Mouse (Mus musculus): ENCODE measurements at regions not wholly inside any gene's neighbourhood (a gene's known extent, or its start where the extent isn't known, plus 50 kb on each side); places are given as distances from the start of the nearest gene placed in this dataset.
"Not testable (repeated sequence)": the region's sequence is repeated elsewhere in the genome, so short reads cannot be mapped to it uniquely, and the experiment has no call there.

- no peaks in the 10 kb centered on the region for H3K27me3 ChIP-seq
- no peak overlapping the region for H3K27ac ChIP-seq (replicated peaks)
- peaks cover 2% of the 10 kb centered on the region; the same call in 1 of the 2 replicates for H3K4me1 ChIP-seq (replicated peaks)
- H3K9me3 ChIP-seq: no peaks in the 10 kb centered on the region
- H3K4me2 ChIP-seq: no peak overlapping the region
- H3K9ac ChIP-seq: no peak overlapping the region
- 79% methylated on average over 6 of the region's 6 CpGs for WGBS
- H3K36me3 ChIP-seq: no peaks in the 10 kb centered on the region
- no peak overlapping the region for H3K4me3 ChIP-seq
- no peak for ATAC-seq (ENCODE audit: low read depth)
These were observed 249.8 kb upstream of the Pbx1 start for GRCm38 (mm10) chr1:168681685-168682491.

GRCm38 (mm10) chr1:168680674-168681073 is 248.6 kb upstream of the Pbx1 start:
- Histone ChIP-seq H3K4me1 (replicated peaks) (peaks cover 14% of the 10 kb centered on the region; the same call in 1 of the 2 replicates), H3K4me3 (no peak overlapping the region), H3K27me3 (no peaks in the 10 kb centered on the region), H3K9ac (no peak overlapping the region), H3K27ac (replicated peaks) (no peak overlapping the region), H3K9me3 (no peaks in the 10 kb centered on the region), H3K4me2 (no peak overlapping the region), H3K36me3 (no peaks in the 10 kb centered on the region)
- ATAC-seq (ENCODE audit: low read depth): no peak
- 83% methylated on average over 3 of the region's 3 CpGs for WGBS

GRCm38 (mm10) chr1:168676418-168677413 is 244.6 kb upstream of the Pbx1 start:
- H3K27me3 ChIP-seq: no peaks in the 10 kb centered on the region
- H3K4me3 ChIP-seq: peak overlapping the region; percentile 28
- H3K9me3 ChIP-seq: no peaks in the 10 kb centered on the region
- WGBS: 32% methylated on average over 29 of the region's 29 CpGs
- peak overlapping the region; percentile 67 for H3K27ac ChIP-seq (replicated peaks)
- H3K36me3 ChIP-seq: no peaks in the 10 kb centered on the region
- peaks cover 18% of the 10 kb centered on the region; the same call in 1 of the 2 replicates for H3K4me1 ChIP-seq (replicated peaks)
- peak; percentile 87 for ATAC-seq (ENCODE audit: low read depth)
- H3K4me2 ChIP-seq: peak overlapping the region; percentile 58
- H3K9ac ChIP-seq: peak overlapping the region; percentile 55

- no peak; the same call in 1 of the 2 replicates for ATAC-seq (ENCODE audit: low read depth)
- WGBS: 73% methylated on average over 10 of the region's 10 CpGs
- no peaks in the 10 kb centered on the region for H3K36me3 ChIP-seq
- H3K4me1 ChIP-seq (replicated peaks): peaks cover 18% of the 10 kb centered on the region; the same call in 1 of the 2 replicates
- no peak overlapping the region for H3K4me3 ChIP-seq
- H3K9me3 ChIP-seq: no peaks in the 10 kb centered on the region
- no peak overlapping the region for H3K4me2 ChIP-seq
- no peak overlapping the region for H3K27ac ChIP-seq (replicated peaks)
- H3K9ac ChIP-seq: no peak overlapping the region
- no peaks in the 10 kb centered on the region for H3K27me3 ChIP-seq
These were observed 243.7 kb upstream of the Pbx1 start for GRCm38 (mm10) chr1:168675741-168676140.

GRCm38 (mm10) chr1:168662755-168663284 is 230.8 kb upstream of the Pbx1 start:
- Histone ChIP-seq H3K36me3 (no peaks in the 10 kb centered on the region), H3K9me3 (no peaks in the 10 kb centered on the region), H3K9ac (no peak overlapping the region), H3K4me1 (replicated peaks) (peaks cover 22% of the 10 kb centered on the region), H3K4me3 (no peak overlapping the region), H3K27ac (replicated peaks) (peak overlapping the region; percentile 55), H3K27me3 (no peaks in the 10 kb centered on the region), H3K4me2 (peak overlapping the region; percentile 31)
- peak; percentile 87 for ATAC-seq (ENCODE audit: low read depth)
- WGBS: 22% methylated on average over 11 of the region's 11 CpGs

GRCm38 (mm10) chr1:168660956-168661355 is 228.9 kb upstream of the Pbx1 start:
- ATAC-seq (ENCODE audit: low read depth): no peak
- WGBS: 68% methylated on average over 7 of the region's 7 CpGs
- no peak overlapping the region for H3K9ac ChIP-seq

GRCm38 (mm10) chr1:168659578-168659977 is 227.5 kb upstream of the Pbx1 start:
- Histone ChIP-seq H3K4me3 (no peak overlapping the region), H3K36me3 (no peaks in the 10 kb centered on the region), H3K27ac (replicated peaks) (no peak overlapping the region), H3K9me3 (no peaks in the 10 kb centered on the region), H3K4me1 (replicated peaks) (peaks cover 22% of the 10 kb centered on the region), H3K9ac (no peak overlapping the region), H3K4me2 (no peak overlapping the region), H3K27me3 (no peaks in the 10 kb centered on the region)
- no peak for ATAC-seq (ENCODE audit: low read depth)
- WGBS: 88% methylated on average over 5 of the region's 5 CpGs

More at GRCm38 (mm10) chr1:168660956-168661355, 228.9 kb upstream of the Pbx1 start:
- no peak overlapping the region for H3K4me3 ChIP-seq
- H3K27ac ChIP-seq (replicated peaks): no peak overlapping the region
- H3K27me3 ChIP-seq: no peaks in the 10 kb centered on the region
- H3K4me2 ChIP-seq: no peak overlapping the region
- no peaks in the 10 kb centered on the region for H3K36me3 ChIP-seq
- peaks cover 22% of the 10 kb centered on the region for H3K4me1 ChIP-seq (replicated peaks)
- no peaks in the 10 kb centered on the region for H3K9me3 ChIP-seq

- no peak overlapping the region for H3K27ac ChIP-seq (replicated peaks)
- ATAC-seq (ENCODE audit: low read depth): no peak
- no peak overlapping the region for H3K4me3 ChIP-seq
- no peaks in the 10 kb centered on the region for H3K36me3 ChIP-seq
- WGBS: 84% methylated on average over 2 of the region's 2 CpGs
- no peaks in the 10 kb centered on the region for H3K9me3 ChIP-seq
- no peaks in the 10 kb centered on the region for H3K4me1 ChIP-seq (replicated peaks)
- no peak overlapping the region for H3K9ac ChIP-seq
- H3K27me3 ChIP-seq: no peaks in the 10 kb centered on the region
- no peak overlapping the region for H3K4me2 ChIP-seq
These were observed 200.8 kb upstream of the Pbx1 start for GRCm38 (mm10) chr1:168632837-168633236.

GRCm38 (mm10) chr1:168631979-168632378 is 199.9 kb upstream of the Pbx1 start:
- no peaks in the 10 kb centered on the region for H3K4me1 ChIP-seq (replicated peaks)
- no peak overlapping the region for H3K4me3 ChIP-seq
- no peak overlapping the region for H3K4me2 ChIP-seq
- H3K9ac ChIP-seq: no peak overlapping the region
- H3K36me3 ChIP-seq: no peaks in the 10 kb centered on the region
- no peak for ATAC-seq (ENCODE audit: low read depth)
- no peaks in the 10 kb centered on the region for H3K9me3 ChIP-seq
- H3K27ac ChIP-seq (replicated peaks): no peak overlapping the region
- no peaks in the 10 kb centered on the region for H3K27me3 ChIP-seq
- WGBS: 79% methylated on average over 2 of the region's 2 CpGs

- WGBS: 73% methylated on average over 2 of the region's 3 CpGs
These were observed 169.9 kb upstream of the Pbx1 start for GRCm38 (mm10) chr1:168601967-168602366.

GRCm38 (mm10) chr1:168600461-168601160 is 168.5 kb upstream of the Pbx1 start:
- no peak overlapping the region for H3K4me3 ChIP-seq
- no peaks in the 10 kb centered on the region for H3K36me3 ChIP-seq
- no peak for ATAC-seq (ENCODE audit: low read depth)
- peaks cover 18% of the 10 kb centered on the region for H3K4me1 ChIP-seq (replicated peaks)
- no peaks in the 10 kb centered on the region for H3K27me3 ChIP-seq
- no peak overlapping the region for H3K27ac ChIP-seq (replicated peaks)
- H3K9me3 ChIP-seq: no peaks in the 10 kb centered on the region
- WGBS: 81% methylated on average over 6 of the region's 6 CpGs
- H3K9ac ChIP-seq: no peak overlapping the region
- no peak overlapping the region for H3K4me2 ChIP-seq

More at GRCm38 (mm10) chr1:168601967-168602366, 169.9 kb upstream of the Pbx1 start:
- not testable (repeated sequence) for H3K36me3 ChIP-seq; H3K4me3 ChIP-seq; H3K27ac ChIP-seq (replicated peaks); H3K9me3 ChIP-seq; ATAC-seq (ENCODE audit: low read depth); H3K4me2 ChIP-seq; H3K9ac ChIP-seq; H3K27me3 ChIP-seq
- peaks cover 17% of the 10 kb centered on the region for H3K4me1 ChIP-seq (replicated peaks)

All from neural tube, embryonic 13.5 days (tissue).